Mouse (Mus musculus) frontal cortex, postnatal 14 days (tissue): ENCODE measurements around the gene Gstp3.
"Not testable (repeated sequence)": the region's sequence is repeated elsewhere in the genome, so short reads cannot be mapped to it uniquely, and the experiment has no call there.

Experiments used
- DNase-seq, 2 experiments: peaks; one replicate each; pipeline ENCODE4 v3.0.0; 2022; ENCODE audit warnings: low spot score in 2 of 2

The Gstp3 gene

DNA sequence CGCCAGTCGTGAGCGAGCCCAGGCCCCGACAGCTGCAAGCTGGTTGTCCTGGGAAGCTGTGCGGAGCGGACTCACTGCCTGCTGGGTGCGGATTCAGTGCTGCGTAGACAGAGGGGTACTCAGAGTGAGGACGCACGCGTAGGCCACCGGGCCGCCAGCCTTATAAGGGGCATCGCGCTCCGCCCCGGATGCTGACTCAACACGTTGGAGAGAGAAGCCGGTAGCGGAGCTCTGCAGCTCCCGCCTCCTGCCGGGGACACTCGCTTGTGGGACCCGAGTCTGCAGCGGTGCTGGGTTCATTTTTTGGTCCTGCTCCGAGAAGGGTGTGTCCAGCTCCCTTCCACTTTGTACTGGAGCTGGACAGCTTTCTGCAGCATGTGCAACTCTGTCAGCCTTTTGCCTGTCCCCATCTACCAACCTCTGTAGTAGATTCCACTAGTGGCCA, 21.6 kb downstream of the Gstp3 start, which contains the start of gene Gstp1:
Gene Gstp1, minus strand, starts transcription at position 198 of the 445 bp plus-strand sequence.
- peak; percentile 72 to 82 for DNase-seq

DNA sequence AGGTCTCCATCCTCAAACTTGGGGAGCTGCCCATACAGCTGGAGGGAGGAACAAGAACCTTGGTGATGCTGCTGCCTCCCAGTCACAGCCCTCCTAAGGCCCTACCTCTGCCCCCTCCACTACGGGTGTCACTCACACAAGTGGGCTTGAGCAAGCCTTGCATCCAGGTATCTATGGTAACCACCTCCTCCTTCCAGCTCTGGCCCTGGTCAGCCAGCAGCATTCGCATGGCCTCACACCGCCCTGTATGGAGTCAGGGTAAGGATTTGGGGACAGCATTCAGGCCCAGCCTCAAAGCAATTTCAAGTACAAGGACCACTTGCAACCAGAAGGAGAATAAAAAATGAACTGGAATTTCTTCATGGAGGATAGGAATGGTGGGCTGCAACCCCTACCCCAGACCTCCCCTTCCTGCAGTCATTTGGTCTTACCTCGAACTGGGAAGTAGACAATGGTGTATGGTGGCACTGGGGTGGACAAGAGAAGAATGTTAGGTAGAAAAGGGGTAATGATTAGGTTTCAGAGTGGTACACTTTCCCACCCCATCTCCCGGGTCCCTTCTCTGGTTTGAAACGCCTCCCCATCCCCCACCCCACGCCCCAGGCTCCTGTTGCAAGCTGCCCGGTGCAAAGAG, 22.1 kb downstream of the Gstp3 start:
- DNase-seq = not testable (repeated sequence)

GRCm38 (mm10) chr19:4036327-4037045, 22.9 kb downstream of the Gstp3 start:
- no peak for DNase-seq

GRCm38 (mm10) chr19:4033742-4034141, 25.6 kb downstream of the Gstp3 start:
- no peak for DNase-seq

GRCm38 (mm10) chr19:4033298-4033697, 26.1 kb downstream of the Gstp3 start:
- DNase-seq = no peak

- no peak for DNase-seq
These were observed 26.7 kb downstream of the Gstp3 start for GRCm38 (mm10) chr19:4032668-4033067.

GRCm38 (mm10) chr19:4027576-4027975, 31.8 kb downstream of the Gstp3 start:
- no peak for DNase-seq

GRCm38 (mm10) chr19:4023185-4023584, 36.2 kb downstream of the Gstp3 start:
- no peak for DNase-seq

DNA sequence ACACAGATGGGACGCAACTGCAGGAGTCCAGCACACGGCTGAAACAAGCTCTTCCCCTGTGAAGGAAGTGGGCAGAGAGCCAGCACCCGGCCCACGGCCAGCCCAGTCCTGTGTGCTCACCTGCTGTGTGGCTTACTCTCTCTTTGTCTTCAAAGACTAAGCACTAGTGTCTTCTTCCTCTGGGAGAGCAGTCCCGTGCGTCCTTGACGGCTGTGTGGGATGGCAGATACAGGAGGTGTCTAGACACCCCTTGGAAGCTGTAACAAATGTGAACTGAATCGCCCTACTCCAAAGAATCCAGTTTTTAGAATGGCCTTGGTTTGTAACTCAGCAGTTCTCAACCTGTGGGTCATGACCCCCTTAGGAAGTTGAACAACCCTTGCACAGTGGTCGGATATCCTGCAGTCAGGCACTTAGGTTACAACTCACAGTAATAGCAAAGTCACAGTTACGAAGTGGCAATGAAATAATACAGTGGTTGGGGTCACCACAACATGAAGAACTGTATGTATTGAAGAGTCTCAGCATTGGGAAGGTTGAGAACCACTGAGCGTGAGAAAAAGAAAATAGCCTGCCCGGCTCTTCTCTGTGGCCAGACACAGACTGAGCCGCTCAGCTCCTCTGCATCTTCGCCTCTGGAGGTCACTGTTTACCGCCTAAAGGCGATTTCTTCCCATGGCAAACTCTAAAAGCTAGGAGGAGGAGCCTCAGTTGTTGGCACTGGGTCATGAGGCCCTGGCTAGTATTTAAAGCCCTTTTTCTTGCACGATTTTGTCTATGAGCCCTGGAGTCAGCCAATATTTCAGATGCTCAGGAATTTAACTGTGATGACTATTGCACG, 40.4 kb downstream of the Gstp3 start:
- peak; percentile 62 to 68 for DNase-seq

DNA sequence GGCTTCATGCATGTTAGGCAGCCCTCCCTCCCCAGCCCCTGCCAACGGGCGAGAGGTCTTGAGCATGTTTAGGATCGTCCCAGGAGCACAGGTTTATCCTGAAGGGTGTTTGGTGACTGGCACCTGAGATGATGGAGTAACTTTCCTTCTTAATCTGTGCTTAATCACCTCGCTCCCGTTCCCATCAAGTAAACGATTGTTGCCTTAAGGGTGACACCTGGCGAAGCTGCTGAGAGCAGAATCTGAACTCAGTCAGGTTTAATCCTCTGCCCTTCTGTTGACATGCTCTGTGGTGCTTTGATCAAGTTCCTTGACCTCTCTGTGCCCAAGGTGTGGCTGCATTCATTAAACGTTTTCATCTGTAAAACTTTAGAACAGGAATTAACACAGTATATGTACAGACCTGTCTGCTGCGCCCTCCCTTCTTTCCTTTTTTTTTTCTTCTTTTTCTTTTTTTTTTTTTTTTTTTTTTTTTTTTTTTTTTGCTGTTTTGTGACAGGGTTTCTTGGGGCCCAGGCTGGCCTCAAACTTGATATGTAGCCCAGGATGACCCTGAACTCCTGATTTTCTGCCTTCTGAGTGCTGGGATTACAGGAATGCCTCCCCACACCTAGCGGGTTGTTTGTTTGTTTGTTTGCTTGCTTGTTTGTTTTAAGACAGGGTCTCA, 41.3 kb downstream of the Gstp3 start:
- DNase-seq = no peak

DNA sequence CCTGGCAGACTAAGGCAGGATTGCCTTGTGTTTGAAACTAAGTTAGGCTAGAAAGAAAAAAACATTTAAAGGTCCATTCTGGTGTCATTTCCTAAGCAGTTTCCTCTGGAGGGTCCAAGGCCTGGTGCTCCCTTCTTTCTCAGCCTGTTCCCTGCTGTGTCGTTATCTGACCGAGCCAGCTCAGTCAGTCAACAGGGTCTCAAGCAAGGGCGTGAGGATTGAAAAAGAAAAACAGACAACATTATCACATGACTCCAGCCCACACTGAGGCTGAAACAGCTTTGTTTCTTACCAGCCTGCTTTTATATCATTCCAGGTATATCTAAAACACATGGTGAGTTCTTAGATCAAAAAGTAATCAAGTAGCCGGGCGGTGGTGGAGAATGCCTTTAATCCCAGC, 43.7 kb downstream of the Gstp3 start:
- DNase-seq = no peak

GRCm38 (mm10) chr19:4014802-4015201, 44.6 kb downstream of the Gstp3 start:
- DNase-seq = no peak

DNA sequence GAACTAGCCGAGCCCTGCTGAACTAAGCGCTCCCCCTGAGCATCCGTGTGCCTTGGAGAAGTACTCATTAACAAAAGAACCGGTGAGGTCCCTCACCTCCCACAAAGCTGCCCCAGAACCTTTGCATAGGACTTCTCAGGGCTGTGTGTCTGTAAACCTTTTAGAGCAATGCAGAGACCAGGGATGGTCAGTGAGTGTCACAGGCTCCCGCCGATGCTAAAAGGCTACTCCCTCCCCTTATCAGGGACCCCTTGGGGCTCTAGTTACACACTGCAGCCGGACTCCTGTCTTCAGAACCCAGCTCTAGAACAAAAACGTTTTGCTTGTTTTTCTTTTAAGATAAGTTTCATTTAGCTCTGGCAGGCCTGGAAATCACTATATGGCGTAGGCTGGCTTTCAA, 46.3 kb downstream of the Gstp3 start:
- DNase-seq = no peak

- peak; percentile 96 to 98 for DNase-seq
These were observed 46.8 kb downstream of the Gstp3 start, which contains the start of gene Ndufv1 for GRCm38 (mm10) chr19:4012432-4013022. Gene Ndufv1, minus strand, starts transcription at chr19:4012806.

- no peak for DNase-seq
These were observed 48.3 kb downstream of the Gstp3 start for GRCm38 (mm10) chr19:4011086-4011485.
